Mouse (Mus musculus): ENCODE measurements around the gene Nip7. TPM values are rescaled to one million over a fixed set of nuclear protein-coding genes. Genes with fewer than 3 reads are reported as not detected.
"Not testable (repeated sequence)": the region's sequence is repeated elsewhere in the genome, so short reads cannot be mapped to it uniquely, and the experiment has no call there.

The Nip7 gene
- 92.7 and 99.0 TPM in 2 replicates for polyA plus RNA-seq (2016; fragmentation: Nextera tagmentation; extraction: Ambion mirVana)

- Histone ChIP-seq H3K27me3 (no peaks in the 10 kb centered on the region), H3K4me1 (peaks cover 19% of the 10 kb centered on the region), H3K9me3 (no peaks in the 10 kb centered on the region), H3K9ac (peak within 1 kb of the TSS; percentile 89), H3K27ac (peak within 1 kb of the TSS; percentile 78), H3K4me2 (peak within 1 kb of the TSS; percentile 88), H3K36me3 (replicated peaks) (peaks cover 55% of the 10 kb centered on the region), H3K4me3 (replicated peaks) (peak within 1 kb of the TSS; percentile 99)
- ATAC-seq (ENCODE audit: low FRiP score), result peak; percentile 96
- under 1% methylated on average over 88 of the region's 88 CpGs for WGBS
Measured at GRCm38 (mm10) chr8:107056076-107056972, at the start of gene Nip7, which contains the start of gene Cog8. Gene Nip7 (plus strand): TSS chr8:107056877. Gene Cog8 (minus strand): TSS chr8:107056689.

GRCm38 (mm10) chr8:107007795-107008194 is 48.9 kb upstream of the Nip7 start:
- no peaks in the 10 kb centered on the region for H3K4me1 ChIP-seq
- H3K27me3 ChIP-seq, result no peaks in the 10 kb centered on the region
- WGBS, result 91% methylated on average over 3 of the region's 3 CpGs
- H3K9ac ChIP-seq, result no peak overlapping the region
- H3K4me2 ChIP-seq, result no peak overlapping the region
- H3K9me3 ChIP-seq, result no peaks in the 10 kb centered on the region
- H3K27ac ChIP-seq, result no peak overlapping the region
- H3K36me3 ChIP-seq (replicated peaks), result peaks cover 23% of the 10 kb centered on the region
- ATAC-seq (ENCODE audit: low FRiP score), result no peak
- no peak overlapping the region for H3K4me3 ChIP-seq (replicated peaks)

- H3K27ac ChIP-seq, result no peak overlapping the region
- 77% methylated on average over 2 of the region's 2 CpGs for WGBS
- H3K36me3 ChIP-seq (replicated peaks), result peaks cover 26% of the 10 kb centered on the region
- H3K4me3 ChIP-seq (replicated peaks), result no peak overlapping the region
- no peaks in the 10 kb centered on the region for H3K9me3 ChIP-seq
- no peak for ATAC-seq (ENCODE audit: low FRiP score)
- no peak overlapping the region for H3K9ac ChIP-seq
- no peaks in the 10 kb centered on the region for H3K27me3 ChIP-seq
- H3K4me2 ChIP-seq, result no peak overlapping the region
- no peaks in the 10 kb centered on the region for H3K4me1 ChIP-seq
Measured at GRCm38 (mm10) chr8:107012666-107013065, 44.0 kb upstream of the Nip7 start.

- no peak for ATAC-seq (ENCODE audit: low FRiP score)
- Histone ChIP-seq H3K4me2 (no peak overlapping the region), H3K9me3 (no peaks in the 10 kb centered on the region), H3K4me1 (no peaks in the 10 kb centered on the region), H3K27ac (no peak overlapping the region), H3K36me3 (replicated peaks) (peaks cover 23% of the 10 kb centered on the region), H3K9ac (no peak overlapping the region), H3K27me3 (no peaks in the 10 kb centered on the region), H3K4me3 (replicated peaks) (no peak overlapping the region)
- WGBS, result 89% methylated on average over 1 of the region's 1 CpGs
Measured at GRCm38 (mm10) chr8:107014915-107015314, 41.8 kb upstream of the Nip7 start.

GRCm38 (mm10) chr8:107023479-107023878 is 33.2 kb upstream of the Nip7 start:
- ATAC-seq (ENCODE audit: low FRiP score), result no peak
- Histone ChIP-seq H3K4me1 (no peaks in the 10 kb centered on the region), H3K4me3 (replicated peaks) (no peak overlapping the region), H3K4me2 (no peak overlapping the region), H3K27ac (no peak overlapping the region), H3K9me3 (no peaks in the 10 kb centered on the region), H3K9ac (no peak overlapping the region), H3K27me3 (no peaks in the 10 kb centered on the region), H3K36me3 (replicated peaks) (no peaks in the 10 kb centered on the region)
- 91% methylated on average over 8 of the region's 8 CpGs for WGBS

- Histone ChIP-seq H3K9me3 (no peaks in the 10 kb centered on the region), H3K4me3 (replicated peaks) (no peak overlapping the region), H3K36me3 (replicated peaks) (no peaks in the 10 kb centered on the region), H3K9ac (no peak overlapping the region), H3K27ac (no peak overlapping the region), H3K4me1 (peaks cover 18% of the 10 kb centered on the region), H3K4me2 (no peak overlapping the region), H3K27me3 (no peaks in the 10 kb centered on the region)
- 81% methylated on average over 3 of the region's 3 CpGs for WGBS
- ATAC-seq (ENCODE audit: low FRiP score), result no peak
Measured at GRCm38 (mm10) chr8:107029310-107029709, 27.4 kb upstream of the Nip7 start.

GRCm38 (mm10) chr8:107030058-107030457 is 26.6 kb upstream of the Nip7 start:
- 74% methylated on average over 5 of the region's 5 CpGs for WGBS
- Histone ChIP-seq H3K4me1 (peaks cover 18% of the 10 kb centered on the region), H3K4me3 (replicated peaks) (no peak overlapping the region), H3K9me3 (no peaks in the 10 kb centered on the region), H3K27me3 (no peaks in the 10 kb centered on the region), H3K4me2 (no peak overlapping the region), H3K36me3 (replicated peaks) (no peaks in the 10 kb centered on the region), H3K9ac (no peak overlapping the region), H3K27ac (no peak overlapping the region)
- no peak for ATAC-seq (ENCODE audit: low FRiP score)

GRCm38 (mm10) chr8:107030650-107031576 is 25.8 kb upstream of the Nip7 start, which contains the start of gene Vps4a:
Gene Vps4a (plus strand): TSS chr8:107031222.
- WGBS, result 6% methylated on average over 51 of the region's 66 CpGs
- peak; percentile 96 for ATAC-seq (ENCODE audit: low FRiP score)

GRCm38 (mm10) chr8:107031577-107032090 is 25.0 kb upstream of the Nip7 start:
- no peak; the same call in 1 of the 2 replicates for ATAC-seq (ENCODE audit: low FRiP score)
- no peaks in the 10 kb centered on the region for H3K27me3 ChIP-seq
- peak overlapping the region; percentile 97 for H3K4me3 ChIP-seq (replicated peaks)

More at GRCm38 (mm10) chr8:107030650-107031576, 25.8 kb upstream of the Nip7 start, which contains the start of gene Vps4a:
- H3K36me3 ChIP-seq (replicated peaks), result no peaks in the 10 kb centered on the region
- peak within 1 kb of the TSS; percentile 95 for H3K9ac ChIP-seq
- H3K4me3 ChIP-seq (replicated peaks), result peak within 1 kb of the TSS; percentile 97
- H3K4me2 ChIP-seq, result peak within 1 kb of the TSS; percentile 85
- no peaks in the 10 kb centered on the region for H3K9me3 ChIP-seq
- peaks cover 18% of the 10 kb centered on the region for H3K4me1 ChIP-seq
- peak within 1 kb of the TSS; percentile 81 for H3K27ac ChIP-seq
- H3K27me3 ChIP-seq, result no peaks in the 10 kb centered on the region

GRCm38 (mm10) chr8:107033609-107034008 is 23.1 kb upstream of the Nip7 start:
- not testable (repeated sequence) for ATAC-seq (ENCODE audit: low FRiP score); H3K9ac ChIP-seq; H3K9me3 ChIP-seq; H3K27ac ChIP-seq; H3K27me3 ChIP-seq; H3K4me2 ChIP-seq; H3K4me3 ChIP-seq (replicated peaks)
- peaks cover 18% of the 10 kb centered on the region for H3K4me1 ChIP-seq
- 91% methylated on average over 2 of the region's 2 CpGs for WGBS
- H3K36me3 ChIP-seq (replicated peaks), result peaks cover 13% of the 10 kb centered on the region

More at GRCm38 (mm10) chr8:107031577-107032090, 25.0 kb upstream of the Nip7 start:
- Histone ChIP-seq H3K4me1 (peaks cover 18% of the 10 kb centered on the region), H3K27ac (peak overlapping the region; percentile 81), H3K9ac (peak overlapping the region; percentile 95), H3K36me3 (replicated peaks) (peaks cover 5% of the 10 kb centered on the region), H3K4me2 (peak overlapping the region; percentile 85), H3K9me3 (no peaks in the 10 kb centered on the region)
- under 1% methylated on average over 35 of the region's 40 CpGs for WGBS

GRCm38 (mm10) chr8:107035641-107036040 is 21.0 kb upstream of the Nip7 start:
- H3K27me3 ChIP-seq, result no peaks in the 10 kb centered on the region

GRCm38 (mm10) chr8:107036626-107037025 is 20.1 kb upstream of the Nip7 start:
- no peak overlapping the region for H3K4me3 ChIP-seq (replicated peaks)
- H3K4me2 ChIP-seq, result no peak overlapping the region
- H3K4me1 ChIP-seq, result peaks cover 18% of the 10 kb centered on the region
- H3K9ac ChIP-seq, result no peak overlapping the region
- no peaks in the 10 kb centered on the region for H3K27me3 ChIP-seq
- peaks cover 42% of the 10 kb centered on the region for H3K36me3 ChIP-seq (replicated peaks)
- ATAC-seq (ENCODE audit: low FRiP score), result no peak
- 96% methylated on average over 8 of the region's 8 CpGs for WGBS
- no peak overlapping the region for H3K27ac ChIP-seq
- no peaks in the 10 kb centered on the region for H3K9me3 ChIP-seq

More at GRCm38 (mm10) chr8:107035641-107036040, 21.0 kb upstream of the Nip7 start:
- Histone ChIP-seq H3K27ac (no peak overlapping the region), H3K4me3 (replicated peaks) (no peak overlapping the region), H3K4me1 (peaks cover 18% of the 10 kb centered on the region), H3K9ac (no peak overlapping the region), H3K9me3 (no peaks in the 10 kb centered on the region), H3K4me2 (no peak overlapping the region), H3K36me3 (replicated peaks) (peaks cover 32% of the 10 kb centered on the region)
- 91% methylated on average over 3 of the region's 3 CpGs for WGBS
- ATAC-seq (ENCODE audit: low FRiP score), result no peak
